Mouse (Mus musculus) bone marrow macrophage, adult 2 months (primary cell): Measurements from ENCODE around the gene Cnnm1.

Source experiments
- CTCF ChIP-seq: IDR thresholded peaks from 2 replicates; pipeline ENCODE4 v1.5.1; 2012; ENCODE audit warnings: low read depth, mild to moderate bottlenecking, low read length, moderate library complexity
- POLR2A ChIP-seq: IDR thresholded peaks from 2 replicates; pipeline ENCODE4 v1.6.1; 2012; ENCODE audit warnings: mild to moderate bottlenecking, low read depth, low read length, borderline replicate concordance

GRCm38 (mm10) chr19:43517808-43518207 is 77.6 kb downstream of the Cnnm1 start:
- TF ChIP-seq CTCF = no peak
- TF ChIP-seq POLR2A = no peak
